Mouse (Mus musculus): ENCODE measurements around the gene Pias3. TPM values are rescaled to one million over a fixed set of nuclear protein-coding genes. Genes with fewer than 3 reads are reported as not detected.
A peak's percentile ranks its signal among the peaks of the same experiment; 100 is the strongest.

The Pias3 gene
- total and polyA plus RNA-seq, 2 experiments from 2014 or later = 29.8 to 32.9 TPM

DNA sequence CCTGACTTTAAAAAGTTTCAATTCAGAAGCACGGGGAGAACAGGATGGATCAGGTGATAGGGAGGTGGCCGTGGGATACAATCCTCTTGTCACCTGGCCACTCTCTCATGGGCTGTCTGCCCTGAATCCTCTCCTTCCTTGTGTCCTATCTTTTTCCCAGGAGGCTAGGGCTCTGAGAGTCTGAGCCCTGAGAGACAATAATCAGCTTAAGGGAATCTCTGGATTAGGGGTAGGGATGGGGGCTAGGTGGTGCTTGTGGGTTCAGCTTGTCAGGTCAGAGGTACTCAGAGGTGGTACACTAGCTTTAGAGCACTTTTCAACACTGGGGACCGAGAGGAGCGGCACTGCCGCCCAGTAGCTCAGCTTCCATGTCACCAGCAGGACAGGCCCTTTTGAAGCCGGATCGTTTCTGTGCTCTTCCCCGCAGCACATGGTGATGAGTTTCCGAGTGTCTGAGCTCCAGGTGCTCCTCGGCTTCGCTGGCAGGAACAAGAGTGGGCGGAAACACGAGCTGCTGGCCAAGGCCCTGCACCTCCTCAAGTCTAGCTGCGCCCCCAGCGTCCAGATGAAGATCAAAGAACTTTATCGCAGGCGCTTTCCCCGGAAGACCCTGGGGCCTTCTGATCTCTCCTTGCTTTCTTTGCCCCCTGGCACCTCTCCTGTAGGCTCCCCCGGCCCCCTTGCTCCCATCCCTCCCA lies 3.0 kb downstream of the Pias3 start:
- H3K27ac ChIP-seq (ENCODE audit: low read depth, low read length) = no peak overlapping the region
- H3K4me3 ChIP-seq (ENCODE audit: low read depth, low read length) = no peak overlapping the region
- TF ChIP-seq CTCF (IDR thresholded peaks at IDR 0.05; ENCODE audit: low read depth) = no peak
- H3K4me2 ChIP-seq (ENCODE audit: low read depth) = no peak overlapping the region
- whole genome bisulfite sequencing = 59% methylated on average over 19 of the region's 19 CpGs
- H3K9ac ChIP-seq = no peak overlapping the region
- peaks cover 9% of the 10 kb centered on the region for H3K4me1 ChIP-seq (ENCODE audit: insufficient read depth)
- no peak for ATAC-seq
- no peaks in the 10 kb centered on the region for H3K27me3 ChIP-seq (ENCODE audit: insufficient read depth, low read length)
- no peaks in the 10 kb centered on the region for H3K9me3 ChIP-seq (ENCODE audit: low read length)
- peaks cover 37% of the 10 kb centered on the region for H3K36me3 ChIP-seq (ENCODE audit: insufficient read depth)
- DNase-seq = no peak

DNA sequence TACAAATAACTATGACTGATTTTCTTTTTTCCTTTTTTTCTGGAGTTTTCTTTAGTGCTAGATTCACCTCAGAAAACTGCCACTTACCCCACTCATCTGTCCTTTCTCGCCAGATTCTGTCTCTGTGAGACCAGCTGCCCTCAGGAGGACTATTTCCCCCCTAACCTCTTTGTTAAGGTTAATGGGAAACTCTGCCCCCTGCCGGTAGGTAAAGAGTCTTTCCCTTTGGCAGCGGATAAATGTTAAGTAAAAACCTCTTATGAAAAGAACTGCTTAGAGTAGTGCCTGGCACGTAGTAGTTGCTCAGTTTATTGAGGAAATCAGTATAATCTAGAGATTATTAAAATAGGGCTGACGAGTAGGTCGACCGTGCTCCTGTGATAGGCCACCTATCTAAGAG lies 4.2 kb downstream of the Pias3 start:
- 56% methylated on average over 7 of the region's 7 CpGs for WGBS
- H3K4me3 ChIP-seq (ENCODE audit: low read depth, low read length) = no peak overlapping the region
- H3K9me3 ChIP-seq (ENCODE audit: low read length) = no peaks in the 10 kb centered on the region
- no peak for ATAC-seq
- H3K36me3 ChIP-seq (ENCODE audit: insufficient read depth) = peaks cover 45% of the 10 kb centered on the region
- H3K27me3 ChIP-seq (ENCODE audit: insufficient read depth, low read length) = no peaks in the 10 kb centered on the region
- H3K9ac ChIP-seq = no peak overlapping the region
- peak; percentile 46 for TF ChIP-seq CTCF (IDR thresholded peaks at IDR 0.05; ENCODE audit: low read depth)
- H3K4me1 ChIP-seq (ENCODE audit: insufficient read depth) = peaks cover 9% of the 10 kb centered on the region
- DNase-seq = no peak
- H3K27ac ChIP-seq (ENCODE audit: low read depth, low read length) = no peak overlapping the region
- no peak overlapping the region for H3K4me2 ChIP-seq (ENCODE audit: low read depth)

GRCm38 (mm10) chr3:96701003-96701402 lies 4.8 kb downstream of the Pias3 start:
- no peak overlapping the region for H3K4me2 ChIP-seq (ENCODE audit: low read depth)

DNA sequence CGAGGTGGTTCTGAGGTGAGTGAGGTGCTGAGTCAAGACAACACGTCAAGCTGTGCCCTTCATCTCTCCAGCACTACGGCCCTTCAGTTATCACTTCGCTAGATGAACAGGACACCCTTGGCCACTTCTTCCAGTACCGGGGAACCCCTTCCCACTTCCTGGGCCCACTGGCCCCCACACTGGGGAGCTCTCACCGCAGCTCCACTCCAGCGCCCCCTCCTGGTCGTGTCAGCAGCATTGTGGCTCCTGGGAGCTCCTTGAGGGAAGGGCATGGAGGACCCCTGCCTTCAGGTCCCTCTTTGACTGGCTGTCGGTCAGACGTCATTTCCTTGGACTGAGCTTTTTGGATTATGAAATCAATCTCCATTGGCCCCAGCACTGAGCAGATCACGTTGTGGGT lies 8.6 kb downstream of the Pias3 start:
- WGBS = 67% methylated on average over 11 of the region's 11 CpGs
- TF ChIP-seq CTCF (IDR thresholded peaks at IDR 0.05; ENCODE audit: low read depth) = peak; percentile 47; the same call in 1 of the 2 replicates
- H3K27me3 ChIP-seq (ENCODE audit: insufficient read depth, low read length) = no peaks in the 10 kb centered on the region
- no peak for DNase-seq
- no peak overlapping the region for H3K4me2 ChIP-seq (ENCODE audit: low read depth)
- no peak for ATAC-seq
- no peaks in the 10 kb centered on the region for H3K9me3 ChIP-seq (ENCODE audit: low read length)
- H3K4me1 ChIP-seq (ENCODE audit: insufficient read depth) = no peaks in the 10 kb centered on the region
- no peak overlapping the region for H3K27ac ChIP-seq (ENCODE audit: low read depth, low read length)
- no peak overlapping the region for H3K4me3 ChIP-seq (ENCODE audit: low read depth, low read length)
- no peak overlapping the region for H3K9ac ChIP-seq
- peaks cover 45% of the 10 kb centered on the region for H3K36me3 ChIP-seq (ENCODE audit: insufficient read depth)

More at GRCm38 (mm10) chr3:96701003-96701402, 4.8 kb downstream of the Pias3 start:
- DNase-seq (no peak), ATAC-seq (no peak)
- no peak overlapping the region for H3K4me3 ChIP-seq (ENCODE audit: low read depth, low read length)
- WGBS = 83% methylated on average over 4 of the region's 4 CpGs
- no peak overlapping the region for H3K9ac ChIP-seq
- no peak overlapping the region for H3K27ac ChIP-seq (ENCODE audit: low read depth, low read length)
- peaks cover 45% of the 10 kb centered on the region for H3K36me3 ChIP-seq (ENCODE audit: insufficient read depth)
- no peaks in the 10 kb centered on the region for H3K9me3 ChIP-seq (ENCODE audit: low read length)
- no peaks in the 10 kb centered on the region for H3K27me3 ChIP-seq (ENCODE audit: insufficient read depth, low read length)
- peaks cover 7% of the 10 kb centered on the region for H3K4me1 ChIP-seq (ENCODE audit: insufficient read depth)
- TF ChIP-seq CTCF (IDR thresholded peaks at IDR 0.05; ENCODE audit: low read depth) = no peak

DNA sequence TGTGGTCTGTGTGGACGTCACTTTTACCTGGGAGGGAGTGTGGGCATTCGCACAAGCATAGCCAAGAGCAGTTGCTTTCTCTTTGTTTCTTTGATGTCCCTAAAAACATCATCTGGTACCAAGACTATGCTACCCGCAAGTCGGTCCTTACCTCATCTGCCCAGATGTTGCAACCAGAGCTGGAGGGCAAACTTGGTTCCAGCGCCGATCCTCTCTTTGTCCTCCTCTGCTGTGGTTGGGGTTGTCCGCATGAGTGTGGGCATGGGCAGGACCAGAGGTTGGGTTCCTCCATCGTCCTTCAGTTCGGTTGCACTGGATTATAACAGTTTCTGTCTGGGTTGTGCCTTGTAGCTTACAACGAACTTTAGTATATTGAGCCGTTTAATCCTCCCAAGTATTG lies 10.0 kb downstream of the Pias3 start:
- Histone ChIP-seq H3K9me3 (ENCODE audit: low read length) (no peaks in the 10 kb centered on the region), H3K27ac (ENCODE audit: low read depth, low read length) (no peak overlapping the region), H3K4me1 (ENCODE audit: insufficient read depth) (no peaks in the 10 kb centered on the region), H3K4me3 (ENCODE audit: low read depth, low read length) (no peak overlapping the region), H3K36me3 (ENCODE audit: insufficient read depth) (peaks cover 43% of the 10 kb centered on the region), H3K9ac (no peak overlapping the region), H3K4me2 (ENCODE audit: low read depth) (no peak overlapping the region), H3K27me3 (ENCODE audit: insufficient read depth, low read length) (no peaks in the 10 kb centered on the region)
- ATAC-seq (no peak), DNase-seq (no peak)
- WGBS = 94% methylated on average over 11 of the region's 11 CpGs
- no peak for TF ChIP-seq CTCF (IDR thresholded peaks at IDR 0.05; ENCODE audit: low read depth)

GRCm38 (mm10) chr3:96706984-96707383 lies 10.8 kb downstream of the Pias3 start:
- H3K27ac ChIP-seq (ENCODE audit: low read depth, low read length) = no peak overlapping the region
- DNase-seq = no peak
- H3K4me1 ChIP-seq (ENCODE audit: insufficient read depth) = no peaks in the 10 kb centered on the region
- H3K36me3 ChIP-seq (ENCODE audit: insufficient read depth) = peaks cover 43% of the 10 kb centered on the region
- H3K4me3 ChIP-seq (ENCODE audit: low read depth, low read length) = no peak overlapping the region
- 79% methylated on average over 7 of the region's 7 CpGs for WGBS
- H3K4me2 ChIP-seq (ENCODE audit: low read depth) = no peak overlapping the region
- no peak overlapping the region for H3K9ac ChIP-seq
- no peaks in the 10 kb centered on the region for H3K27me3 ChIP-seq (ENCODE audit: insufficient read depth, low read length)
- no peak for TF ChIP-seq CTCF (IDR thresholded peaks at IDR 0.05; ENCODE audit: low read depth)
- no peak for ATAC-seq
- H3K9me3 ChIP-seq (ENCODE audit: low read length) = no peaks in the 10 kb centered on the region

DNA sequence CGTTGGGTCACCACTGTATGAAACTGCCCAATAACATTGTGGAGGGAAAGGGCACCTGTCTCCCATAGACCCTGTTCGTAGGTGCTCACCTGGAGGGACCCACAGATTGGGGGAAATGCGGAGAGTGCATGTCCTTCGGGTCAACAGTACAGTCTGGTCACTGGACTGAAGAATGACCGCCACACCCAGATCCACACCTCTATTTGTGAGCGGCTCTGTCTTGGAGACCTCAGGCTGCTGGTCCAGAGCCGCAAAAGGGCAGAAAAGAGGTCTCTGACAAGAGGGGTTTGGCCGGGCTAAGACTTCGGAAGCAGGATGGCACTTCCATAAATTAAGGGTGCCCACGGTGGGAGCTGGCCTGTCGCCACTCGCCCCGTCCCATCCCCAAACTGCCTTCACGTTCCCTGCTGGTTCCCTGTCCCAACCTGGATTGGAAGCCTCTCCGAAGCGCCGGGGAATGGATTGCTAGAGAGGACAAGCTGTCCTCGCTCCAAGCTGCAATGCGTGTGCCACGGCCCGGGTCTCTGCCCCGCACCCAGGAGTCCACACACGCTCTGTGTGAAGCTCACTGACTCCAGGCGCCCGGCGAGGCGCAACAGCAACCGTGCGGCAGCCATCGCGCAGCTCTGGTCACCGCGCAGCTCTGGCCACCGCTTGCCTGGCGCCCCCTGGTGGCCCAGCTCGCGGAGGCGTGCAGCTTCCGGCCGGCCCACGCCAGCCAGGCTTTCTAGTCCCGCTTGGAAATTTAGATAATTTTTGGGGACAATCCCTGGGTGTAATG lies 11.9 kb downstream of the Pias3 start, which contains the start of gene Nudt17:
TSS of gene Nudt17 (minus strand) at position 660 of the 781 bp plus-strand sequence.
- H3K4me2 ChIP-seq (ENCODE audit: low read depth) = peak within 1 kb of the TSS; percentile 85
- peaks cover 45% of the 10 kb centered on the region for H3K36me3 ChIP-seq (ENCODE audit: insufficient read depth)
- H3K27me3 ChIP-seq (ENCODE audit: insufficient read depth, low read length) = no peaks in the 10 kb centered on the region
- H3K9me3 ChIP-seq (ENCODE audit: low read length) = no peaks in the 10 kb centered on the region
- no peak within 1 kb of the TSS for H3K27ac ChIP-seq (ENCODE audit: low read depth, low read length)
- peak within 1 kb of the TSS; percentile 51 for H3K9ac ChIP-seq
- TF ChIP-seq CTCF (IDR thresholded peaks at IDR 0.05; ENCODE audit: low read depth) = peak; percentile 95
- peak; percentile 85 for DNase-seq
- H3K4me1 ChIP-seq (ENCODE audit: insufficient read depth) = no peaks in the 10 kb centered on the region
- 7% methylated on average over 42 of the region's 42 CpGs for WGBS
- peak within 1 kb of the TSS; percentile 42 for H3K4me3 ChIP-seq (ENCODE audit: low read depth, low read length)
- peak; percentile 92 for ATAC-seq
